Mouse (Mus musculus): ENCODE data around the gene 1700057G04Rik.

GRCm38 (mm10) chr9:92270927-92271326 lies 38.2 kb upstream of the 1700057G04Rik start:
- TF ChIP-seq POLR2A (IDR thresholded peaks at IDR 0.05; ENCODE audit: low read depth, low read length) (no peak), CTCF (IDR thresholded peaks at IDR 0.05; ENCODE audit: extremely low read depth, insufficient read length, insufficient replicate concordance, low read depth, low read length) (no peak)

Data from small intestine, adult 2 months (tissue).